Mouse (Mus musculus): ENCODE results near the gene Ikzf2.

GRCm38 (mm10) chr1:69667456-69667855 lies 19.6 kb downstream of the Ikzf2 start:
- no peak for TF ChIP-seq CTCF (IDR thresholded peaks at IDR 0.05; ENCODE audit: borderline replicate concordance, insufficient read depth, low read length)
- TF ChIP-seq POLR2A (IDR thresholded peaks at IDR 0.05; ENCODE audit: low read depth, low read length) = no peak

Data from embryonic fibroblast, embryonic 13.5 days (primary cell).